Comparison of ENCODE assay signal across 24 mouse cellular contexts in the genomic region with DNA sequence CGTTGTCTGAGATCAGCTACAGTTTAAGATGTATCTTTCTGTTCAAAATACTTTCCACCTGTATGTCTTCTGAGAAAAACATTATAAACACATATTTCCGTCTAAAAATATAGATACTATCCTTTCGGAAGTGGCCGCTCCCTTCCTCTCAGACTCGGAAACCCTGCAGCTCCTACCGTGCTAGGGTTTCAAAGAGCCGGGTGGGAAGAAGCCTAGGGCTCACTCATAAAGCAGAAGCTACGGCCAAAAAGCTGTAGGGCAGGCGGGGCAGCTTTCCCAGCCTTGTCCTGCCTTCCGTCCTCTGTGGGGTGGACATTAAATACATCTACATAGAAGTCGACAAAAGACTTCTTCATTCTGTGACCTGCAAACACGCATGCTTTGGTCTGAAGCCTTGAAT. TPM values are rescaled to one million over a fixed set of nuclear protein-coding genes. Genes with fewer than 3 reads are reported as not detected.
DNase-seq lines count a peak whose midpoint lies in the region; TF ChIP-seq lines count a peak whose summit lies in the region.
"Had no signal": no experiment of that assay in that cellular context is flagged by ENCODE, and none has a peak within 500 bp of the region (broad histone marks: within the 10 kb centered on the region; RNA-seq: fewer than 3 reads in every experiment).

No protein-coding gene starts in this region.

- H3K4me1 ChIP-seq in heart, adult 2 months (ENCODE audit: control insufficient read depth, insufficient read depth, low read length) = peaks cover 7% of the 10 kb centered on the region; the same call in 1 of the 2 replicates
- H3K4me1 ChIP-seq in heart, embryonic 10.5 days = no peaks in the 10 kb centered on the region
- no peaks in the 10 kb centered on the region for H3K4me1 ChIP-seq in cortical plate, adult 2 months (ENCODE audit: control insufficient read depth, insufficient read depth, low read length)
- H3K4me1 ChIP-seq: heart, embryonic 15.5 days; lung, embryonic 15.5 days; stomach, embryonic 15.5 days had no signal

- H3K79me2 ChIP-seq in heart, adult 2 months (replicated peaks; ENCODE audit: control insufficient read depth, insufficient read depth, low read length) = no peaks in the 10 kb centered on the region

- 62% methylated on average over 12 of the region's 12 CpGs for WGBS in heart, adult 2 months
- WGBS in heart, embryonic 10.5 days = 72% methylated on average over 12 of the region's 12 CpGs

- no peak for TF ChIP-seq EP300 in heart, adult 2 months (IDR thresholded peaks at IDR 0.05; ENCODE audit: insufficient read depth, low read depth, low read length)

- no peak overlapping the region for H3K9ac ChIP-seq in heart, adult 2 months (ENCODE audit: low read depth, low read length)
- H3K9ac ChIP-seq: forebrain, postnatal 0 days; heart, embryonic 15.5 days; hindbrain, embryonic 12.5 days; liver, embryonic 14.5 days; lung, embryonic 15.5 days; midbrain, embryonic 13.5 days; stomach, embryonic 15.5 days had no signal

- H3K27ac ChIP-seq in heart, adult 2 months = peak overlapping the region; percentile 76
- H3K27ac ChIP-seq in heart, embryonic 10.5 days = no peak overlapping the region
- peak overlapping the region; percentile 69 for H3K27ac ChIP-seq in left cerebral cortex, adult 2 months
- H3K27ac ChIP-seq in cortical plate, adult 2 months (ENCODE audit: insufficient read depth, low read length) = 0 out of 2 replicates have a peak overlapping the region, but pooled peaks have one; percentile 21
- H3K27ac ChIP-seq: heart, embryonic 15.5 days; hindbrain, embryonic 12.5 days; liver, embryonic 14.5 days; lung, embryonic 15.5 days; midbrain, embryonic 13.5 days; stomach, embryonic 15.5 days had no signal

- no peaks in the 10 kb centered on the region for H3K27me3 ChIP-seq in heart, adult 2 months (ENCODE audit: control insufficient read depth, insufficient read depth, low read length)
- no peaks in the 10 kb centered on the region for H3K27me3 ChIP-seq in heart, embryonic 10.5 days (ENCODE audit: insufficient read depth, poor library complexity, severe bottlenecking)
- H3K27me3 ChIP-seq: CH12.LX; heart, embryonic 15.5 days; hindbrain, embryonic 12.5 days; lung, embryonic 15.5 days; midbrain, embryonic 13.5 days; Patski; stomach, embryonic 15.5 days had no signal

- TF ChIP-seq POLR2A in heart, adult 2 months (IDR thresholded peaks at IDR 0.05; ENCODE audit: insufficient read depth, low read depth, low read length) = no peak
- TF ChIP-seq POLR2A in cortical plate, adult 2 months (IDR thresholded peaks at IDR 0.05; ENCODE audit: extremely low read depth, insufficient read depth, low read length) = no peak

- no peaks in the 10 kb centered on the region for H3K9me3 ChIP-seq in heart, embryonic 10.5 days
- H3K9me3 ChIP-seq: G1E; heart, embryonic 15.5 days; hindbrain, embryonic 12.5 days; lung, embryonic 15.5 days; midbrain, embryonic 13.5 days; stomach, embryonic 15.5 days had no signal

- H3K4me3 ChIP-seq in heart, adult 2 months = no peak overlapping the region
- no peak overlapping the region for H3K4me3 ChIP-seq in heart, embryonic 10.5 days
- H3K4me3 ChIP-seq in left cerebral cortex, adult 2 months = no peak overlapping the region
- H3K4me3 ChIP-seq in cortical plate, adult 2 months (ENCODE audit: insufficient read depth, low read length) = no peak overlapping the region
- H3K4me3 ChIP-seq: heart, embryonic 15.5 days; hindbrain, embryonic 12.5 days; lung, embryonic 15.5 days; midbrain, embryonic 13.5 days; stomach, embryonic 15.5 days had no signal

- peak in 1 of 2 experiments; percentile 33 for DNase-seq in heart, adult 2 months
- DNase-seq in heart, embryonic 10.5 days (ENCODE audit: low spot score) = no peak
- DNase-seq in left cerebral cortex, adult 2 months (ENCODE audit: extremely low spot score in 1 of 2, low spot score in 2 of 2) = no peak
- DNase-seq in left cerebral cortex, postnatal 4 days = no peak
- peak; percentile 21 to 28 for DNase-seq in heart, postnatal 10 days
- no peak for DNase-seq in thymus, postnatal 10 days (ENCODE audit: low spot score in 2 of 2)
- DNase-seq: adrenal gland, postnatal 36 days; B cell, adult 2 months; cerebellum, adult 9-11 months; forebrain, postnatal 0 days; gastrocnemius, postnatal 25 days; kidney, postnatal 14 days; thymus, adult 2 months had no signal

- intact Hi-C loops in heart, adult 2 months (cut with DNase I) = no loop called here
- intact Hi-C loops in left cerebral cortex, adult 2 months (cut with DNase I) = no loop called here
- intact Hi-C loops in left cerebral cortex, postnatal 4 days (cut with DNase I) = no loop called here
- intact Hi-C loops in heart, postnatal 10 days (cut with DNase I) = no loop called here

- no peak for TF ChIP-seq CTCF in heart, adult 2 months (IDR thresholded peaks at IDR 0.05)
- no peak for TF ChIP-seq CTCF in left cerebral cortex, adult 2 months (IDR thresholded peaks at IDR 0.05)
- no peak for TF ChIP-seq CTCF in cortical plate, adult 2 months (IDR thresholded peaks at IDR 0.05; ENCODE audit: extremely low read depth, insufficient read depth, low read length)

- H3K36me3 ChIP-seq in heart, adult 2 months (ENCODE audit: control insufficient read depth, insufficient read depth, low read length) = no peaks in the 10 kb centered on the region
- H3K36me3 ChIP-seq in heart, embryonic 10.5 days = no peaks in the 10 kb centered on the region
- H3K36me3 ChIP-seq: G1E; heart, embryonic 15.5 days; hindbrain, embryonic 12.5 days; lung, embryonic 15.5 days; midbrain, embryonic 13.5 days; stomach, embryonic 15.5 days had no signal

RNA-seq across cellular contexts. Expression of gene Stox2, which starts 6.9 kb away (rescaled TPM):
- total RNA-seq in heart, adult 2 months (2021) = 10 to 100 TPM; 10.1 to 11.3 TPM
- 2.6 and 5.7 TPM in 2 replicates for polyA plus RNA-seq in heart, adult 2 months (2012; rRNA removed)
- polyA plus RNA-seq in heart, embryonic 10.5 days (2016; fragmentation: Nextera tagmentation; extraction: Ambion mirVana) = 7.5 and 9.2 TPM in 2 replicates
- total RNA-seq in left cerebral cortex, adult 2 months (2021) = 10 to 100 TPM; 81.5 to 92.1 TPM
- total RNA-seq in left cerebral cortex, postnatal 4 days (2021) = 100 to 1,000 TPM; 118 to 122 TPM
- 20.3 and 21.5 TPM in 2 replicates for polyA plus RNA-seq in cortical plate, adult 2 months (2012; rRNA removed)
- 10 to 100 TPM; 23.5 to 24.2 TPM for total RNA-seq in heart, postnatal 10 days (2021)
- total RNA-seq: monocyte, adult 5-6 weeks had no signal
- polyA plus RNA-seq: G1E had no signal

Comparison
In these comparisons a context has a peak if more than half of its experiments do, and no peak if none do; other contexts are left out.
1. DNase-seq: peak in heart, postnatal 10 days (2 of 2); none in heart, embryonic 10.5 days (single experiment), left cerebral cortex, adult 2 months (0 of 2), left cerebral cortex, postnatal 4 days (single experiment) and thymus, postnatal 10 days (0 of 2).